Mouse (Mus musculus): ENCODE data around the gene Dcst1. TPM values are rescaled to one million over a fixed set of nuclear protein-coding genes. Genes with fewer than 3 reads are reported as not detected.

Gene Dcst1
- total RNA-seq, 1 experiment = 0.09 TPM

DNA sequence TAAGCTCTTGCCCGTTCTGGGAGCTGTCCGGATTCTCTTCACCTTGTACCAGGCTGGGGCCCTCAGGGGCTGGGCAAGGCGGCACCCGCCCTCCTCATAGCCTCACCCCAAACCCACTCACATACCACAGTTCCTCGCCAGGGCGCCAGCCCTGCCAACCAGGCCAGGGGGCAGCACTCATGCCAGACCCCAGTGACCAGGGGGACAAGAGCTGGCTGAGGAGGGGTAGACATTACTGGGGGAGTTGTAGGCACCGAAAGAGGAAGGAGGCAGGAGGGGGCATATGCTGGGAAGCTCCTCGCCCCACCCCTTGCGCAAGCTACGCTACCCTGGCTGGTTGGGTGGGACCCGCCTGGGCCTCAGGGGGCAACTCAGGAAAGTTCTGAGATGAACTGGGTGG is 22.6 kb upstream of the Dcst1 start:
- in situ Hi-C loops (cut with MboI; ENCODE audit: low sequenced_read_pairs in 2 of 2, unreplicated experiment in 2 of 2) = no loop called here
- Histone ChIP-seq H3K4me3 (ENCODE audit: insufficient read depth in 1 of 2, low read depth in 1 of 2, low read length in 2 of 2, poor library complexity in 1 of 2, severe bottlenecking in 1 of 2) (no peak overlapping the region), H3K27ac (ENCODE audit: insufficient read depth, low read depth, low read length, poor library complexity, severe bottlenecking) (no peak overlapping the region)

GRCm38 (mm10) chr3:89386438-89387420 is 21.7 kb upstream of the Dcst1 start:
- H3K4me1 ChIP-seq (ENCODE audit: control insufficient read depth in 2 of 2, insufficient read depth in 2 of 2, low read length in 2 of 2, poor library complexity in 1 of 2) = peaks cover 2 to 59% of the 10 kb centered on the region in 2 experiments; a peak in 3 of 4 replicates
- H3K9me3 ChIP-seq (ENCODE audit: control insufficient read depth, insufficient read depth, low read depth, low read length) = no peaks in the 10 kb centered on the region
- H3K27ac ChIP-seq (ENCODE audit: insufficient read depth, low read depth, low read length, poor library complexity, severe bottlenecking) = no peak overlapping the region
- DNase-seq (ENCODE audit: low read depth, low spot score) = no peak
- TF ChIP-seq ZC3H11A (IDR thresholded peaks at IDR 0.05; ENCODE audit: borderline replicate concordance, low read depth, low read length) (no peak), CHD2 (IDR thresholded peaks at IDR 0.05; ENCODE audit: low read depth, low read length) (no peak), MAFK (IDR thresholded peaks at IDR 0.05; ENCODE audit: insufficient read depth, low read depth, low read length) (no peak), ZNF384 (IDR thresholded peaks at IDR 0.05; ENCODE audit: low read depth, low read length) (no peak), HCFC1 (IDR thresholded peaks at IDR 0.05; ENCODE audit: borderline replicate concordance, insufficient read depth, low read length) (no peak)
- in situ Hi-C loops (cut with MboI; ENCODE audit: low sequenced_read_pairs in 2 of 2, unreplicated experiment in 2 of 2) = no loop called here
- peak overlapping the region in 1 of 2 experiments; percentile 36; a peak in 1 of 4 replicates for H3K4me3 ChIP-seq (ENCODE audit: insufficient read depth in 1 of 2, low read depth in 1 of 2, low read length in 2 of 2, poor library complexity in 1 of 2, severe bottlenecking in 1 of 2)
- H3K9ac ChIP-seq (ENCODE audit: insufficient read depth, low read depth, low read length, poor library complexity, severe bottlenecking) = peak overlapping the region; percentile 12; the same call in 1 of the 2 replicates
- peaks cover 2% of the 10 kb centered on the region; the same call in 1 of the 2 replicates for H3K36me3 ChIP-seq (ENCODE audit: control insufficient read depth, insufficient read depth, low read length, poor library complexity, severe bottlenecking)

More for the DNA sequence above, 22.6 kb upstream of the Dcst1 start:
- H3K36me3 ChIP-seq (ENCODE audit: control insufficient read depth, insufficient read depth, low read length, poor library complexity, severe bottlenecking) = peaks cover 2% of the 10 kb centered on the region; the same call in 1 of the 2 replicates
- TF ChIP-seq MAFK (IDR thresholded peaks at IDR 0.05; ENCODE audit: insufficient read depth, low read depth, low read length) = no peak
- no peak for TF ChIP-seq ZC3H11A (IDR thresholded peaks at IDR 0.05; ENCODE audit: borderline replicate concordance, low read depth, low read length)
- TF ChIP-seq CHD2 (IDR thresholded peaks at IDR 0.05; ENCODE audit: low read depth, low read length) = no peak
- no peak for TF ChIP-seq ZNF384 (IDR thresholded peaks at IDR 0.05; ENCODE audit: low read depth, low read length)
- no peak for TF ChIP-seq HCFC1 (IDR thresholded peaks at IDR 0.05; ENCODE audit: borderline replicate concordance, insufficient read depth, low read length)
- peaks cover 0 to 57% of the 10 kb centered on the region in 2 experiments; a peak in 3 of 4 replicates for H3K4me1 ChIP-seq (ENCODE audit: control insufficient read depth in 2 of 2, insufficient read depth in 2 of 2, low read length in 2 of 2, poor library complexity in 1 of 2)
- H3K9me3 ChIP-seq (ENCODE audit: control insufficient read depth, insufficient read depth, low read depth, low read length) = no peaks in the 10 kb centered on the region
- DNase-seq (ENCODE audit: low read depth, low spot score) = no peak
- H3K9ac ChIP-seq (ENCODE audit: insufficient read depth, low read depth, low read length, poor library complexity, severe bottlenecking) = no peak overlapping the region

- no peak for DNase-seq (ENCODE audit: low read depth, low spot score)
- H3K36me3 ChIP-seq (ENCODE audit: control insufficient read depth, insufficient read depth, low read length, poor library complexity, severe bottlenecking) = peaks cover 2% of the 10 kb centered on the region; the same call in 1 of the 2 replicates
- in situ Hi-C loops (cut with MboI; ENCODE audit: low sequenced_read_pairs in 2 of 2, unreplicated experiment in 2 of 2) = no loop called here
- no peaks in the 10 kb centered on the region for H3K9me3 ChIP-seq (ENCODE audit: control insufficient read depth, insufficient read depth, low read depth, low read length)
- peak overlapping the region in 1 of 2 experiments; percentile 8; a peak in 1 of 4 replicates for H3K4me3 ChIP-seq (ENCODE audit: insufficient read depth in 1 of 2, low read depth in 1 of 2, low read length in 2 of 2, poor library complexity in 1 of 2, severe bottlenecking in 1 of 2)
- peaks cover 2 to 62% of the 10 kb centered on the region in 2 experiments; a peak in 3 of 4 replicates for H3K4me1 ChIP-seq (ENCODE audit: control insufficient read depth in 2 of 2, insufficient read depth in 2 of 2, low read length in 2 of 2, poor library complexity in 1 of 2)
- no peak overlapping the region for H3K27ac ChIP-seq (ENCODE audit: insufficient read depth, low read depth, low read length, poor library complexity, severe bottlenecking)
- peak overlapping the region; percentile 44; the same call in 1 of the 2 replicates for H3K9ac ChIP-seq (ENCODE audit: insufficient read depth, low read depth, low read length, poor library complexity, severe bottlenecking)
- TF ChIP-seq ZNF384 (IDR thresholded peaks at IDR 0.05; ENCODE audit: low read depth, low read length) (no peak), MAFK (IDR thresholded peaks at IDR 0.05; ENCODE audit: insufficient read depth, low read depth, low read length) (no peak), ZC3H11A (IDR thresholded peaks at IDR 0.05; ENCODE audit: borderline replicate concordance, low read depth, low read length) (no peak), CHD2 (IDR thresholded peaks at IDR 0.05; ENCODE audit: low read depth, low read length) (no peak), HCFC1 (IDR thresholded peaks at IDR 0.05; ENCODE audit: borderline replicate concordance, insufficient read depth, low read length) (no peak)
Observed at GRCm38 (mm10) chr3:89385451-89385850, 20.4 kb upstream of the Dcst1 start.

DNA sequence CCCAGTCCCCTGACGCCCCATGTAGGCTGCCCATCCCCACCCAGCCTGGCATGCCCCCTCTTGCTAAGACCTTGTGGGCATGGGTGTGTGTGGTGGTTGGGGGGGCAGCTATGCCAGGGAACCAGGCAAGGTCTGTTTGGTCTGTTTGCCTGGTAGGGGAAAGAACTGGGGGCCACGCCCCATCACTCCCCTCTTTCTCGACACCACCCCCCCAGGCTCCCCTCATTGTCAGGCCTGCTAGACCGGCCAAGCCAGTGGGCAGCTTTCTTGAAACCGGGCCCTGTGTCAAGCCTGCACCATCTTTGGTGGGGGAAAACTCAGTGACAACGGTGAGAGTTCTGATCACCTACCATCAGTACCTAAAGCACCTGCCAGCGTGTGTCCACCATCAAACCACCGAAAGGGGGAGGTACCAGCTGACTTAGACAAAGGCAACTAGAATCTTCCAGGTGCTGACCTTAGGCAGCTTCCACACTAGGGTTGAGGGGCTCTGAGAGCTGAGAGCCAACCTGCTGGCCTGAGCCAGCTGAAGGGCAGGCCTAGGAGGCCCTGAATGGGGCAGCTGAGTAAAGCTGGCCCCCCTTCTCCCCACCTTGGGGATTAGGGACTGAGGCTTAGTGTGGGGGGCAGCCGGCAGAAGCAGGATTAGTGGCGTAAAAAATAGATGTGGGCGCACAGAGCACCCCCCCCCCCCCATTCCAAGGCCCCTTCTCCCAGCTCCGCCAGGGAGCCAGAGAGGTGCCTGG is 19.5 kb upstream of the Dcst1 start:
- H3K27ac ChIP-seq (ENCODE audit: insufficient read depth, low read depth, low read length, poor library complexity, severe bottlenecking) = no peak overlapping the region
- no peak for TF ChIP-seq ZC3H11A (IDR thresholded peaks at IDR 0.05; ENCODE audit: borderline replicate concordance, low read depth, low read length)
- no peak for TF ChIP-seq MAFK (IDR thresholded peaks at IDR 0.05; ENCODE audit: insufficient read depth, low read depth, low read length)
- no peak for TF ChIP-seq HCFC1 (IDR thresholded peaks at IDR 0.05; ENCODE audit: borderline replicate concordance, insufficient read depth, low read length)
- TF ChIP-seq CHD2 (IDR thresholded peaks at IDR 0.05; ENCODE audit: low read depth, low read length) = no peak
- no peak for TF ChIP-seq ZNF384 (IDR thresholded peaks at IDR 0.05; ENCODE audit: low read depth, low read length)
- in situ Hi-C loops (cut with MboI; ENCODE audit: low sequenced_read_pairs in 2 of 2, unreplicated experiment in 2 of 2) = no loop called here

More for the DNA sequence above, 19.5 kb upstream of the Dcst1 start:
- no peak overlapping the region for H3K4me3 ChIP-seq (ENCODE audit: insufficient read depth in 1 of 2, low read depth in 1 of 2, low read length in 2 of 2, poor library complexity in 1 of 2, severe bottlenecking in 1 of 2)
- peaks cover 11% of the 10 kb centered on the region; the same call in 1 of the 2 replicates for H3K36me3 ChIP-seq (ENCODE audit: control insufficient read depth, insufficient read depth, low read length, poor library complexity, severe bottlenecking)
- no peaks in the 10 kb centered on the region for H3K9me3 ChIP-seq (ENCODE audit: control insufficient read depth, insufficient read depth, low read depth, low read length)
- H3K4me1 ChIP-seq (ENCODE audit: control insufficient read depth in 2 of 2, insufficient read depth in 2 of 2, low read length in 2 of 2, poor library complexity in 1 of 2) = peaks cover 2 to 68% of the 10 kb centered on the region in 2 experiments; a peak in 3 of 4 replicates
- DNase-seq (ENCODE audit: low read depth, low spot score) = no peak
- no peak overlapping the region for H3K9ac ChIP-seq (ENCODE audit: insufficient read depth, low read depth, low read length, poor library complexity, severe bottlenecking)
